Mouse (Mus musculus) hindbrain, embryonic 12.5 days (tissue): ENCODE measurements around the gene Ncf1. TPM values are rescaled to one million over a fixed set of nuclear protein-coding genes. Genes with fewer than 3 reads are reported as not detected.

Experiments
- ATAC-seq: fragments of 200-750 bp; cut with Nextera tagmentation; 2 replicates; pipeline ENCODE4 v1.8.0; 2017; ENCODE audit warnings: moderate TSS enrichment; ENCODE audit not compliant: low FRiP score
- H3K27ac ChIP-seq: fragments of 300-500 bp; sonication (generic); 2 replicates; pipeline ENCODE4 v1.5.1; 2016; ENCODE audit warnings: mild to moderate bottlenecking
- H3K27me3 ChIP-seq: fragments of 300-500 bp; sonication (generic); 2 replicates; pipeline ENCODE4 v1.6.1; 2016; ENCODE audit warnings: mild to moderate bottlenecking
- H3K36me3 ChIP-seq: fragments of 300-500 bp; sonication (generic); 2 replicates; pipeline ENCODE4 v1.6.1; 2016; ENCODE audit warnings: mild to moderate bottlenecking
- H3K4me1 ChIP-seq: fragments of 300-500 bp; sonication (generic); 2 replicates; pipeline ENCODE4 v1.6.1; 2016
- H3K4me2 ChIP-seq: fragments of 300-500 bp; sonication (generic); replicated peaks from 2 replicates; pipeline ENCODE4 v1.6.1; 2016; ENCODE audit warnings: mild to moderate bottlenecking
- H3K4me3 ChIP-seq: fragments of 300-500 bp; sonication (generic); 2 replicates; pipeline ENCODE4 v1.5.1; 2016; ENCODE audit warnings: mild to moderate bottlenecking
- H3K9ac ChIP-seq: fragments of 300-500 bp; sonication (generic); 2 replicates; pipeline ENCODE4 v1.6.1; 2016; ENCODE audit warnings: mild to moderate bottlenecking, moderate library complexity
- H3K9me3 ChIP-seq: fragments of 300-500 bp; sonication (generic); replicated peaks from 2 replicates; pipeline ENCODE4 v1.6.1; 2016; ENCODE audit warnings: mild to moderate bottlenecking
- WGBS: fragments of 180-500 bp; shearing (Covaris S2); methylation state at CpG from one replicate; pipeline ENCODE4 v1.1.7; 2016; 5-methylcytosine and 5-hydroxymethylcytosine counted together
- polyA plus RNA-seq: library from polyadenylated mRNA; unstranded; fragments of >200 nt; fragmentation: Nextera tagmentation; extraction: Ambion mirVana; gene quantifications from 2 replicates; pipeline ENCODE4 v1.2.1, GENCODE M21; 2016

Gene Ncf1
- polyA plus RNA-seq = 3.6 and 4.6 TPM in 2 replicates

- no peak within 1 kb of the TSS for H3K9ac ChIP-seq
- H3K4me1 ChIP-seq = peaks cover 7% of the 10 kb centered on the region; the same call in 1 of the 2 replicates
- no peak within 1 kb of the TSS; the same call in 1 of the 2 replicates for H3K27ac ChIP-seq
- WGBS = 84% methylated on average over 7 of the region's 7 CpGs
- H3K4me2 ChIP-seq = no peak within 1 kb of the TSS
- H3K36me3 ChIP-seq = no peaks in the 10 kb centered on the region
- H3K4me3 ChIP-seq = no peak within 1 kb of the TSS
- H3K27me3 ChIP-seq = no peaks in the 10 kb centered on the region
- no peaks in the 10 kb centered on the region for H3K9me3 ChIP-seq
- no peak for ATAC-seq
These were observed at the start of gene Ncf1 for GRCm38 (mm10) chr5:134229391-134229790. TSS of gene Ncf1 (minus strand) at chr5:134229625.

- H3K36me3 ChIP-seq = peaks cover 90% of the 10 kb centered on the region
- H3K27me3 ChIP-seq = no peaks in the 10 kb centered on the region
- no peak overlapping the region for H3K27ac ChIP-seq
- H3K9ac ChIP-seq = no peak overlapping the region
- no peak for ATAC-seq
- no peak overlapping the region for H3K4me2 ChIP-seq
- WGBS = 92% methylated on average over 4 of the region's 4 CpGs
- H3K4me1 ChIP-seq = no peaks in the 10 kb centered on the region
- no peak overlapping the region for H3K4me3 ChIP-seq
- no peaks in the 10 kb centered on the region for H3K9me3 ChIP-seq
These were observed 47.7 kb upstream of the Ncf1 start for GRCm38 (mm10) chr5:134277109-134277508.

GRCm38 (mm10) chr5:134275556-134275955 lies 46.1 kb upstream of the Ncf1 start:
- H3K36me3 ChIP-seq = peaks cover 95% of the 10 kb centered on the region
- no peak overlapping the region for H3K4me2 ChIP-seq
- no peak for ATAC-seq
- H3K9me3 ChIP-seq = no peaks in the 10 kb centered on the region
- no peaks in the 10 kb centered on the region for H3K27me3 ChIP-seq
- H3K4me3 ChIP-seq = no peak overlapping the region
- WGBS = 88% methylated on average over 10 of the region's 10 CpGs
- no peaks in the 10 kb centered on the region for H3K4me1 ChIP-seq
- no peak overlapping the region for H3K27ac ChIP-seq
- H3K9ac ChIP-seq = no peak overlapping the region

GRCm38 (mm10) chr5:134275021-134275420 lies 45.6 kb upstream of the Ncf1 start:
- 92% methylated on average over 11 of the region's 11 CpGs for WGBS
- Histone ChIP-seq H3K36me3 (peaks cover 94% of the 10 kb centered on the region), H3K4me3 (no peak overlapping the region)

GRCm38 (mm10) chr5:134273761-134274160 lies 44.3 kb upstream of the Ncf1 start:
- peaks cover 92% of the 10 kb centered on the region for H3K36me3 ChIP-seq
- 91% methylated on average over 8 of the region's 8 CpGs for WGBS
- no peak overlapping the region for H3K9ac ChIP-seq
- H3K4me2 ChIP-seq = no peak overlapping the region
- H3K9me3 ChIP-seq = no peaks in the 10 kb centered on the region
- no peak overlapping the region for H3K27ac ChIP-seq
- H3K4me3 ChIP-seq = no peak overlapping the region
- ATAC-seq = no peak
- no peaks in the 10 kb centered on the region for H3K27me3 ChIP-seq
- no peaks in the 10 kb centered on the region for H3K4me1 ChIP-seq

More at GRCm38 (mm10) chr5:134275021-134275420, 45.6 kb upstream of the Ncf1 start:
- Histone ChIP-seq H3K9ac (no peak overlapping the region), H3K4me2 (no peak overlapping the region), H3K27ac (no peak overlapping the region), H3K4me1 (no peaks in the 10 kb centered on the region), H3K27me3 (no peaks in the 10 kb centered on the region), H3K9me3 (no peaks in the 10 kb centered on the region)
- no peak for ATAC-seq

- Histone ChIP-seq H3K27ac (no peak overlapping the region), H3K9ac (no peak overlapping the region), H3K4me1 (no peaks in the 10 kb centered on the region), H3K4me2 (no peak overlapping the region), H3K9me3 (no peaks in the 10 kb centered on the region), H3K27me3 (no peaks in the 10 kb centered on the region), H3K36me3 (peaks cover 92% of the 10 kb centered on the region), H3K4me3 (no peak overlapping the region)
- 86% methylated on average over 11 of the region's 11 CpGs for WGBS
- ATAC-seq = no peak
These were observed 43.3 kb upstream of the Ncf1 start for GRCm38 (mm10) chr5:134272761-134273160.

- 92% methylated on average over 11 of the region's 11 CpGs for WGBS
- no peak for ATAC-seq
- H3K36me3 ChIP-seq = peaks cover 92% of the 10 kb centered on the region
- no peak overlapping the region for H3K27ac ChIP-seq
- no peaks in the 10 kb centered on the region for H3K4me1 ChIP-seq
- no peak overlapping the region for H3K4me3 ChIP-seq
- H3K9me3 ChIP-seq = no peaks in the 10 kb centered on the region
- H3K4me2 ChIP-seq = no peak overlapping the region
- no peak overlapping the region for H3K9ac ChIP-seq
- H3K27me3 ChIP-seq = no peaks in the 10 kb centered on the region
These were observed 42.0 kb upstream of the Ncf1 start for GRCm38 (mm10) chr5:134271421-134271820.

GRCm38 (mm10) chr5:134270566-134270965 lies 41.1 kb upstream of the Ncf1 start:
- WGBS = 91% methylated on average over 4 of the region's 4 CpGs
- Histone ChIP-seq H3K27me3 (no peaks in the 10 kb centered on the region), H3K9me3 (no peaks in the 10 kb centered on the region), H3K4me2 (no peak overlapping the region), H3K36me3 (peaks cover 93% of the 10 kb centered on the region), H3K4me3 (no peak overlapping the region), H3K4me1 (no peaks in the 10 kb centered on the region), H3K27ac (no peak overlapping the region), H3K9ac (no peak overlapping the region)
- ATAC-seq = no peak

- H3K9me3 ChIP-seq = no peaks in the 10 kb centered on the region
- no peak overlapping the region for H3K4me3 ChIP-seq
- H3K27me3 ChIP-seq = no peaks in the 10 kb centered on the region
- H3K9ac ChIP-seq = no peak overlapping the region
- peaks cover 93% of the 10 kb centered on the region for H3K36me3 ChIP-seq
- no peak overlapping the region for H3K27ac ChIP-seq
- no peaks in the 10 kb centered on the region for H3K4me1 ChIP-seq
- ATAC-seq = no peak
- WGBS = 95% methylated on average over 5 of the region's 5 CpGs
- H3K4me2 ChIP-seq = no peak overlapping the region
These were observed 40.3 kb upstream of the Ncf1 start for GRCm38 (mm10) chr5:134269751-134270150.

- Histone ChIP-seq H3K27ac (no peak overlapping the region), H3K27me3 (no peaks in the 10 kb centered on the region), H3K9me3 (no peaks in the 10 kb centered on the region), H3K4me1 (no peaks in the 10 kb centered on the region), H3K4me2 (no peak overlapping the region), H3K4me3 (no peak overlapping the region), H3K36me3 (peaks cover 95% of the 10 kb centered on the region), H3K9ac (no peak overlapping the region)
- WGBS = 96% methylated on average over 8 of the region's 8 CpGs
- no peak for ATAC-seq
These were observed 39.3 kb upstream of the Ncf1 start for GRCm38 (mm10) chr5:134268751-134269150.

- WGBS = 87% methylated on average over 18 of the region's 18 CpGs
- H3K9me3 ChIP-seq = no peaks in the 10 kb centered on the region
- peaks cover 95% of the 10 kb centered on the region for H3K36me3 ChIP-seq
- no peaks in the 10 kb centered on the region for H3K27me3 ChIP-seq
- no peak overlapping the region for H3K4me2 ChIP-seq
- no peak overlapping the region for H3K27ac ChIP-seq
- ATAC-seq = no peak
- H3K4me3 ChIP-seq = no peak overlapping the region
- H3K4me1 ChIP-seq = no peaks in the 10 kb centered on the region
- H3K9ac ChIP-seq = no peak overlapping the region
These were observed 37.0 kb upstream of the Ncf1 start for GRCm38 (mm10) chr5:134266404-134266803.

GRCm38 (mm10) chr5:134265890-134266289 lies 36.5 kb upstream of the Ncf1 start:
- WGBS = 84% methylated on average over 2 of the region's 2 CpGs
- H3K4me3 ChIP-seq = no peak overlapping the region
- H3K4me2 ChIP-seq = no peak overlapping the region
- no peaks in the 10 kb centered on the region for H3K4me1 ChIP-seq
- H3K9me3 ChIP-seq = no peaks in the 10 kb centered on the region
- H3K27me3 ChIP-seq = no peaks in the 10 kb centered on the region
- H3K9ac ChIP-seq = no peak overlapping the region
- H3K27ac ChIP-seq = no peak overlapping the region
- ATAC-seq = no peak
- peaks cover 95% of the 10 kb centered on the region for H3K36me3 ChIP-seq

GRCm38 (mm10) chr5:134260001-134260636 lies 30.7 kb upstream of the Ncf1 start:
- Histone ChIP-seq H3K27me3 (no peaks in the 10 kb centered on the region), H3K9ac (no peak overlapping the region), H3K36me3 (peaks cover 98% of the 10 kb centered on the region), H3K9me3 (no peaks in the 10 kb centered on the region), H3K4me1 (no peaks in the 10 kb centered on the region), H3K4me3 (no peak overlapping the region), H3K27ac (no peak overlapping the region), H3K4me2 (no peak overlapping the region)
- 91% methylated on average over 9 of the region's 9 CpGs for WGBS
- no peak for ATAC-seq
